Mouse (Mus musculus) liver, adult 2 months (tissue): ENCODE results near the gene Rsg1.
A peak's percentile ranks its signal among the peaks of the same experiment; 100 is the strongest.

Experiments used
- CTCF ChIP-seq: fragments of 200-500 bp; IDR thresholded peaks from 2 replicates; pipeline ENCODE4 v1.5.1; 2011; ENCODE audit warnings: low read depth, low read length, control low read depth
- POLR2A ChIP-seq: fragments of 200-500 bp; IDR thresholded peaks from 2 replicates; pipeline ENCODE4 v1.6.1; 2011; ENCODE audit warnings: low read length, control low read depth; ENCODE audit not compliant: insufficient read depth; ENCODE audit errors: extremely low read depth

GRCm38 (mm10) chr4:141214337-141214851 lies 638 bp downstream of the Rsg1 start:
- no peak for TF ChIP-seq POLR2A
- TF ChIP-seq CTCF = peak; percentile 70
